Mouse (Mus musculus): Measurements from ENCODE around the gene Acvrl1. TPM values are rescaled to one million over a fixed set of nuclear protein-coding genes. Genes with fewer than 3 reads are reported as not detected.
"Not testable (repeated sequence)": the region's sequence is repeated elsewhere in the genome, so short reads cannot be mapped to it uniquely, and the experiment has no call there.

Gene Acvrl1
- total RNA-seq, 2 experiments from 2014 or later: 26.5 to 27.9 TPM

GRCm38 (mm10) chr15:101107906-101108671, 20.2 kb upstream of the Acvrl1 start:
- no peak for DNase-seq

- DNase-seq: peak; percentile 76 to 89
These were observed 15.1 kb upstream of the Acvrl1 start for GRCm38 (mm10) chr15:101113176-101113575.

- not testable (repeated sequence) for DNase-seq
These were observed 14.5 kb upstream of the Acvrl1 start for GRCm38 (mm10) chr15:101113778-101114177.

DNA sequence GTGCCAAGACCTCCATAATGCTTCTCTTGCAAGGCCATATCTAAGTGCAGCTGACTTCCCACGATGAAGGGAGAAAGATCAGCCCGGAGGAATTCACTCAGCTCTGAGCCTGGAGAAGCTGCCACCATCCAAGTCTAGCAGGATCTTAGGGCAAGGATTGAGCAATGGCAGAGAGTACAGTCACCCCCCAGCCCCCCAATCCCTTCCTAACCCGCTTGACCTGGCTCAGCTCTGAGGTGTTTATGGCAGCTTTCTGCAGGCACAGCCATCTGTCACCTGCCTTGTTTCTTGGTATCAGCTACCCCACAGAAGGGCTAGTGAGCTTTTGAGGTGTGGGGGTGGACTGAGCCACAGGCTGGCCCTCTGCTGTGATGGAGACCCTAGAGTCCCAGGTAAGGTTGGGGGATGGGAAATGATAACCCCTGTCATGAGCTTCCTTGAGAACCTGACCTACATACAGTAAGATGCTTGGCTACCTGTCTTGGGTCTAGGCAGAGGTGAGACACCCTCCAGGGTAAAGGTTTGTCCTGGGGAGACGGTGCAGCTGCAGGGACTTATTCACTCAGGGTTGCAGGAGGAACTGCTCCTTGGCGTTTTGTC, 12.7 kb upstream of the Acvrl1 start, which contains the start of gene Ankrd33:
TSS of gene Ankrd33 (plus strand) at position 245 of the 600 bp plus-strand sequence.
- DNase-seq: no peak

- peak in 1 of 2 experiments; percentile 72 for DNase-seq
These were observed 9.8 kb upstream of the Acvrl1 start for GRCm38 (mm10) chr15:101118399-101119125.

DNA sequence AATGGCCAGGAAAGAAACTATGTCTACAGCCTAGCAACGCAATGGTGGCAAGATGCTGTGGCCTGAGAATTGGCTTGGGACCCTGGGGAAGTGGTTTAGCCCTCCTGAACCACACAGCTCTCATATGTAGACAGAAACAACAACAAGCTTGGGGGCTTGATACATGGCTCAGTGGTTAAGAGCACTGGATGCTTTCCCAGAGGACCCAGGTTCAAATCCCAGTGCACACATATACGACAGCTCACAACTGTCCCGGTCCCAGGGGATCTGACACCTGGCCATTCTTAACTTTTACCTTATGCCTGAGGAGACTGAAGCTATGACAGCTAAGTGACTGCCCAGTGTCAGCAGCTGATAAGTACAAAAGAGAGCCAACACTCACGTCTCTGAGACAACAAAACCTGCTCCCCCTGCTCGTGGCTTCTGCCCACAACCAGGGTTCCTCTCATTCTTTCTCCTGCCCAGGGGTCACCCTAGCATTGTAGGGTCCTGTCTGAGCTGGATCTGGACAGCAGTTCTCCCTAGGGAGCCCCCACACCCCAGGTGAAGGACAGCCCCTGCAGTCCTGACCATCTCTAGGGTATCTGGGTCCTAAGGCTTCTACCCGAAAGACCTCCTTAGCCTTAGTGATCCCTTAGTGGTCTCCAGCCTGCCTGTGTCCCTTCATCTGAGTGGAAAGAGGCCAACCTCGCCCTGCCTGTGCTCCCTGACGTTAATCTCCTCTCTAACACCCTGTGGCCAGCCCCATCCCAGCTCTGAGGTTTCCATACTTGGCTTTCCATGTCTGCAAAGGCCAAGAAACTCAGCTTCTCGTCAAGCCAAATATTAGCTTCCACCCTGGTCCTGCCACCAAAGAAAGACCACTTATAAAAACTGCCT, 6.7 kb upstream of the Acvrl1 start:
- DNase-seq: no peak

GRCm38 (mm10) chr15:101122290-101122589, 6.1 kb upstream of the Acvrl1 start:
- DNase-seq: peak; percentile 55 to 61

- DNase-seq: peak; percentile 63 to 86
These were observed 5.1 kb upstream of the Acvrl1 start for GRCm38 (mm10) chr15:101123202-101123601.

- no peak for DNase-seq
These were observed 2.8 kb upstream of the Acvrl1 start for GRCm38 (mm10) chr15:101125561-101125960.

DNA sequence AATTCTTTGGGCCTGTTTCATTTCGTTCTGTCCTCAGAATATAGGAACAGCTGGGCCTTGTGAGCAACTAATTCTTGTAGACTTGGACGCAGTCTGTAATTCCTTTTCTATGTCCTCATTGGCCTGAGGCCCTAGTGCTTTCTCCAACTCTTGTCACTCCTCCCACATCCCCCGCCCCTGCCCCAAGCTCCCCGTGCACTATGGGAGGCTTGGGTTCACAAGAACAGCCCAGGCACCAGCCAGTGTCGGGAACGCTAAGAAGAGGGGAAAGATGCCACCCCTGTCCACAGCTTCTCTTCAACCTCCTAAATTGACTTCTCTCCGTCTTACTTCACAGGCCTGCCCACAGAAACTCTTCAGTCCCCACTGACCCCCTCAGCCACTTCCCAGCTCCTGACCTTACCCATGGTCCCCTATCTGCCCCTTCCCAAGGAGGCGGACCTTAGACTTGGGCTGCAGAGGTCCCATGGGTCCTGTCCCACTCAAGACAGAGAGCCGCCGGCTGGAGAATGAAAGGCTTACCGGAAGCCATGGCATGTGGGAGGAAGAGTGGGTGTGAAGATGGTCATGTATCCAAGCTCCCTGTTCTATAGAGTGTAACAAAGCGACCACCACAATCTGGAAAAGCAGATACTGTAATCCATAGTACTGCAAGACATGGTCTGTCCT, 1.3 kb upstream of the Acvrl1 start:
- DNase-seq: peak; percentile 80 to 84

GRCm38 (mm10) chr15:101129412-101129811, 1.1 kb downstream of the Acvrl1 start:
- DNase-seq: peak in 1 of 2 experiments; percentile 48

DNA sequence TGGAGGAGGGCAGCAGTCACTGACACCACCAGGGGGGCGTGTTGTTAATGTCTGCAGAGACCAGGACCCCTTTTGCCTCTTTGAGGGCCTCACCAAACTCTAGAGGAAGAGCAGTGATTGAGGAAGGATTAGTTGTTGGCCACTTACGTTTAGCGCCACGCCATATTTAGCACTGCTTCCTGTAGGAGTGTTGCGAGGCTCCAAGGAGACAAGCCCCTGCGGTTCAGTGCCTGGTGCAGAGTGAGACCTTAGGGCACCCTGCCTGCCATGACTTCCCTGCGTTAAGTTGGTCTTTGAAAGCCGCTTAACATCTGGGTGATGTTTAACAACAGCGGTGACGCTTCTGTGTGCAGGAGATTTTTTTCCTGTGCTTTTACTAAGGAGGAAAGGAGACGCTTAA, 3.2 kb downstream of the Acvrl1 start:
- DNase-seq: no peak

DNA sequence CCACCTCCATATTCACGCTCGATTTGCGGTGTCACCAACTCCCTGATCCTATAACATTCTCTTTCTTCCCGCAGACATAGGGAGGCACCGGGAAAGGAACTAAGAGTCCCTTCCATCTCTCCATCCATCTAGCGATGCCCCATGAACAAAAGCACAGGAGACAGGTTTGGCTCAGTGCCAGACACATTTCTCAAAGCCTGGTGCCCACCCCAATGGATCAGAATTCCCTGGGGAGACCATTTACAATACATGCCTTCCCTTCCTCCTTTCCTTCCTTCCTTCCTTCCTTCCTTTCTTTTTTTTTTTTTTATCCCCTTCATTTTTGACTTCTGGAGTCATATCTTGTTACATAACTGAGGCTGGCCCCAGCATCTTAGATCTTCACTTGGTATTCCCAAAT, 3.7 kb downstream of the Acvrl1 start:
- DNase-seq: no peak

DNA sequence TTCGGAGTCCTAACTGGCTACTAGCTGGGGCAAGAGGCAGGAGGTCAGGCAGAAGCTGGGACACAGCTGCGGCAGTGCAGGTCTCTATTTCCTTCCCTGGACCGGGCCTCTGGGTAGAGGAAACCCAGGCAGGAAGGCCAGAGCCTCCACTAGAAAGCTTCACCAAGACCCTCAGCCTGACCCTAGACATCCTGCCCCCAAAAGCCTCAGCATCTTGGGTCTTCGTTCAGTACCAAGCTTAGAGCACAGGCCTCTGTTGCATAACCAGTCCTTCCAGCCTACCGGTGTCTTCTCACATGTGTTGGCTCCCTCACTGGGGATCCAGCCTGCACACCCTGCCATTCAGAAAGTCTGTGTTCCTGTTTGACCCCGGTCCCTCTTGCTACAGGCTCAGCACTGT, 4.4 kb downstream of the Acvrl1 start:
- no peak for DNase-seq

DNA sequence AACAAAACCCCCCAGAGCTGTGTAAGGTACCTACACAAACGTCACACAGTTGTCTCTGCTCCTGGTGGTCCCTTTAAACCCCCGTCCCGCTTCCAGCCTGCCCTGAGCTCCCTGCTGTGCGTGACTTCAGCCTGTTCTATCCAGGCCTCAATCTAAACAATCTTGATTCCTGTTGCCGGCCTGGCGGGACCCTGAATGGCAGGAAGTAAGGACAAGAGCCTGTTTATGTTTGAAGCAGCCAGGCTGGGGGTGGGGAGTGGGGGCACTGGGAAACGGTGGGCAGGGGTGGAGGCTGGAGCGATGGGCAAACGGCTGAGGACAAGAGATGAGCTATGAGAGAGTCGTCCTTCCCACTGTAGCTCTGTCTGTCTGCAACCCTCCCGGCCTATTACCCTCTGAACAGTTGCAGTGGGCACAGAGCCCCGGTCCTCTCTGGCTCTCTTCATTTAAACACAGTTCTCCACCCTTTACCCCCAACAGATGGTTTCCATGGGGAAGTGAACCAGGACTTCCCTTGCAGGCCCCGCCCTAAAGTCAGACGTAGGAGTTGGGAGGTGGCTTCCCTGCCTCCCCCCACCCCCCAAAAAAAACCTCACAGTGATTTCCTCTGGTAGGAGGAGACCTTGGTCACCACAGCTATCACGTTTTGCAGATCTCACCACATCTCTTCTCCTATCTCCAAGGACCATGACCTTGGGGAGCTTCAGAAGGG, 5.8 kb downstream of the Acvrl1 start:
- peak; percentile 60 to 75 for DNase-seq

GRCm38 (mm10) chr15:101135405-101135804, 7.1 kb downstream of the Acvrl1 start:
- no peak for DNase-seq

- DNase-seq: no peak
These were observed 9.1 kb downstream of the Acvrl1 start for GRCm38 (mm10) chr15:101137455-101137854.

DNA sequence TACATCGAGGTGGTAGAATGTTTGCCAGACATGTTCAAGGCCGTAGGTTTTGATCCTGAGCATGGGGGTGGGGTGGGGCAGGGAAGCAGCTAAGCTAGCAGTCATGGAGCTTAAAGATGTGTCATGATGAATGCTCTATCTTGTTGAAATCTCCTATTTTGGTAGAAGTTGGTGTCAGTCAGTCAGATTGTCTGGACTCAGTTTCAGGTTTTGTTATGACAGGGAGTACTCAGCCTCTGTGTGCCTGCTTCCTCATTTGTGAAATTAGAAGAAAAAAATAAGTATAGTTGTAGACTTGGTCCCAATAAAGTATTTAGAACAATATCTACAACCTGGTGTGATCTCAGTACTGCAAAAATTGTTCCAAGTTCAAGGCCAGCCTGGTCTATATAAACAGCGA, 10.4 kb downstream of the Acvrl1 start:
- no peak for DNase-seq

DNA sequence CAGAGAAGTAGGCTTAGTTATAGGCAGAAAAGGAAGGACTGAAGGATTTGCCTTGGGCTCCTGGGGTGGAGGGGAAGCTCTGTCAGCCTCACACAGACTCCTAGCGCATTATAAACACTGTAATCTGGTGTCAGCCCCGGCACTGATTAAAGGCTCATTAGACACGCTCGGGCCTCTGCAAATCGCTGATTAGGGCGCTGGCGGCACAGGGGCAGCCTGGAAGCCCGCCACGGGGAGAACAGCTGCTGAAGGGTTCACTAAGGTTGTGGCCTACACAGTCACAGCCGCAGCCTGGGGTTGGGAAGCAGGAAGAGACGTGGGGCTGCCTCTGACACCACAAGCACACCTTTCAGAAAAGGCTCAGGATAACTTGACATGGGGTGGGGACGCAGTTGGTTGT, 11.6 kb downstream of the Acvrl1 start:
- peak in 1 of 2 experiments; percentile 71 for DNase-seq

DNA sequence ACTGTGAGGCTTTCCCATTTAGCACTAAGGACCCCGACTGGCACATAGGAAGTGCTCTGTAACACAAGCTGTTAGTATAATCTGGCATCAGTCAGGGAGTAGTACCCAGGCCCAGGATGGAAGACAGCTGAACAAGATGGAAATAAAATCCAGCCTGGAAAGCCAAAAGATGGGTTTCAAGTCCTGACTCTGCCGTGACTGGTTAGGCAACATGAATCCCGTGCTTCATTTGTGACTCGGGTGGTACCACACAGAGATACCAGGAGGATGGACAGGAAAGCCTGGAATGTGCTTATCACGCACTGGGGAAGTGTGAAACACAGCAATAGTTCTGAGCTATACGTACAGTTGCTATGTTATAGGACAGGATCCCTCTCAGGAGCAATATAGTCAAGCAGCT, 12.3 kb downstream of the Acvrl1 start:
- DNase-seq: no peak

DNA sequence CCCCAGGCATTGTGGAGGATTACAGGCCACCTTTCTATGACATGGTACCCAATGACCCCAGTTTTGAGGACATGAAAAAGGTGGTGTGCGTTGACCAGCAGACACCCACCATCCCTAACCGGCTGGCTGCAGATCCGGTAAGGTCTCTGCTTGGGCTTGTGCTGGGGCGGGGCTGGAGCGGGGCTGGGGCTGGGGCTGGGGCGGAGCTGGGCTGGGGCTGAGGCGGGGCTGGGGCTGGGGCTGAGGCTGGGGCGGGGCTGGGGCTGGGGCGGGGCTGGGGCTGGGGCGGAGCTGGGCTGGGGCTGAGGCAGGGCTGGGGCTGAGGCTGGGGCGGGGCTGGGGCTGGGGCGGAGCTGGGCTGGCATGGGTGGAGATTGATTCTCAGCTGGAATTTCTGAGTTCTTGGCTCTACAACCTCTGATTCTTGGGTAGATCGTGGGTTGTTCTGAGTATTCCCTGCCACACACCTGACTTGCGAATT, 12.8 kb downstream of the Acvrl1 start:
- peak; percentile 67 to 69 for DNase-seq
